Mouse (Mus musculus): ENCODE measurements around the gene Slc19a2. TPM values are rescaled to one million over a fixed set of nuclear protein-coding genes. Genes with fewer than 3 reads are reported as not detected.

The Slc19a2 gene
- polyA plus RNA-seq (2015; fragmentation: Nextera tagmentation; extraction: Ambion mirVana): 15.5 and 17.1 TPM in 2 replicates

DNA sequence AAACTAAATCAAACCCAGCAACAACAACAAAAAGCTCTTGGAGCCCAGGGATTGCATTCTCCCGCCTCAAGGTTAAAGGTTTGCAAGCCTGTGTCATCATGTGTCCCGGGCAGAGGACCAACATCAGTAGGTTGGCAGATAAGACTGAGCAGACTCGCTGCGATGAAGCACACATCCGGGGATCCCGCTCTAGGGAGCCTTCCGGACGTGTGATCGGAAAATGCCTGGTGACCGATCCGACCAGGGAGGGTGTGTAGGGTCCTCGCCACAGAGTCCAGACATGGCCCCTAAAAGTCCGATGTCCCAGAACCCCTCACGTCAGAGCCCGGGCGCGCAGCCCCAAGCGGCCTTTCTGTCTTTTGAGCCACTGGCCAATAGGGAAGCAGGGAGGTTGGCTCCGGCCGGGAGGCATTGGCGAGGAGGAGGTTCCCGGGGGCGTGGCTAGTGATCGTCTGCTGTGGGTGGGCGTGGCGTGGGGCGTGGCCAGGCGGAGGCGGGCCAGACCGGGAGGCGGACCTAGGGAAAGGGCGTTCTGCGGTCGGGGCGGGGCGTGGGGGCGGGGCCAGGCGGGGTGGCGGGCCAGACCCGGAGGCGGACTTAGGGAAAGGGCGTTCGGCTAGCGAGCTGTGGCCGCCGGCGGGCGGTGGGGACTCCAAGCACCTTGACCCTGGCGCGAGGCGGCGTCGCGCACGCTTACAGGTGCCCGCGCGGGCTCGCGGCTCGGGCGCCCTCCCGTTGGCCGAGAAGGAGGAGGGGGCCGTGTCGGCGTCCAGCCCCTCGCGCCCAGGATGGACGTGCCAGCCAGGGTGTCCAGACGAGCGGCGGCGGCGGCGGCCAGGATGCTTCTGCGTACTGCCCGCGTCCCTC lies at the start of gene Slc19a2:
Gene Slc19a2 (plus strand): TSS at position 582 of the 867 bp plus-strand sequence.
- WGBS: 1% methylated on average over 53 of the region's 79 CpGs

DNA sequence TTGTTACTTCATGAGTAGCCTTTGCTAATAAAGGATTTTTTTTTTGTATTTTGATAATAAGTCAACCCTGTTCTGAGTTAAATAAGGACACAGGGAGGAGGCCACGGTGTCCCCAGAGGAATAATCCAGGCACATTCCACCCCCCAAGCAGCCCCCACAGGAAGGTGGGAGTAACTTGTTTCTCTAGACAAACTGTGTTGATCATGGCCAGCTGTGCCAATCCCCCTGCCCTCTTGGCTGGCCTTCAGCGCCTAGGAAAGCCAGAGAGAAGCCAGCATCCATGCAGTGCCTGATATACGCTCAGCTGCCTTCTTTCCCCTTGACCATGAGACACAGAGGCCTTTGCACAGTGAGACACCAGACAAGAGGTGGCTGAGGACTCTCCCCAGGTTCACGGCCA lies 49.3 kb upstream of the Slc19a2 start:
- Histone ChIP-seq H3K9ac (no peak overlapping the region), H3K4me3 (replicated peaks) (no peak overlapping the region), H3K36me3 (no peaks in the 10 kb centered on the region), H3K27me3 (replicated peaks) (no peaks in the 10 kb centered on the region), H3K27ac (no peak overlapping the region), H3K9me3 (no peaks in the 10 kb centered on the region), H3K4me2 (no peak overlapping the region), H3K4me1 (no peaks in the 10 kb centered on the region)
- 82% methylated on average over 4 of the region's 4 CpGs for WGBS
- ATAC-seq (ENCODE audit: insufficient read depth, low FRiP score, low read depth): no peak

More for the DNA sequence above, at the start of gene Slc19a2:
- no peaks in the 10 kb centered on the region for H3K27me3 ChIP-seq (replicated peaks)
- H3K9me3 ChIP-seq: no peaks in the 10 kb centered on the region
- H3K27ac ChIP-seq: peak within 1 kb of the TSS; percentile 80
- ATAC-seq (ENCODE audit: insufficient read depth, low FRiP score, low read depth): peak; percentile 94
- H3K4me3 ChIP-seq (replicated peaks): peak within 1 kb of the TSS; percentile 81
- peak within 1 kb of the TSS; percentile 71 for H3K4me2 ChIP-seq
- H3K4me1 ChIP-seq: peaks cover 18% of the 10 kb centered on the region
- H3K9ac ChIP-seq: peak within 1 kb of the TSS; percentile 51
- no peaks in the 10 kb centered on the region for H3K36me3 ChIP-seq

DNA sequence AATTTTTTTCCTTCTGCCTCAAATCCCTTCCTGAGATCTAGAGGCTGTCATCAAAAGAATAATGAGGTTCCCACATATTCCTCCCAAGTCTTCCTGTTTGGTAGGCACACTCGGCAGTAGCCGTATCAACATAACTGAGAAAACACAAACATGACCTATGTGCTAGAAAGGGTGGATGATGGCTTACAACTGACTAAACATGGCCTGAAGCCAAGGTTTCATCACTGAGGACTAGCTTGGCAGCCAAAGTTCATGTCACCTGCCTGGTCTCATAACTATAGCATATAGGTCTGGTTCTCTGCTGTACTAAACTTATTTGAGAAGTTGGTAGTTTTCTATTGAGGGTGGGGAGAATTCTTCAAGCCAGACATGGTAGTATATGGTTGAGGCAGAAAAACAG lies 40.4 kb upstream of the Slc19a2 start:
- no peak overlapping the region for H3K4me2 ChIP-seq
- H3K4me3 ChIP-seq (replicated peaks): no peak overlapping the region
- ATAC-seq (ENCODE audit: insufficient read depth, low FRiP score, low read depth): peak; percentile 27; the same call in 1 of the 2 replicates
- H3K27me3 ChIP-seq (replicated peaks): no peaks in the 10 kb centered on the region
- no peaks in the 10 kb centered on the region for H3K4me1 ChIP-seq
- H3K9ac ChIP-seq: no peak overlapping the region
- H3K9me3 ChIP-seq: no peaks in the 10 kb centered on the region
- no peaks in the 10 kb centered on the region for H3K36me3 ChIP-seq
- WGBS: 41% methylated on average over 2 of the region's 2 CpGs
- H3K27ac ChIP-seq: no peak overlapping the region

DNA sequence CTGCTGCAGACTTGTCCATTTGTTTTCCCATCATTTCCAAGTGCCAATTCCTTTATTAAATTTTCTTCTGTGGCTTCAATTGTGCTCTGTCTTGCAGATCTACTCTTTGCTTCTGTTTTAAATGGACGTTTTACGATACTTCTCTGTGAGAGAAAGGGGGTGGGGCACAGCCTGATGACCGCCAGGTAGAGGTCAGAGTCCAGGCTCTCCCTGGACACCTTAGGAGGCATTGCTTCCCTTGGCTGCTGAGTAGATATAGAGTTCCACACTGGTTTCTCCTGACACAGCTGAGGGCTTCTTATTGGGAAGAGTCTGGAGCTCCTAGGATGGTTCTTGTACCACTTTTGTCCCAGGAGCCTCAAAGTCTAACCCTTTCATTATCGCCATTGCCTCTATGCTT lies 37.9 kb upstream of the Slc19a2 start:
- Histone ChIP-seq H3K27me3 (replicated peaks) (no peaks in the 10 kb centered on the region), H3K36me3 (no peaks in the 10 kb centered on the region), H3K4me3 (replicated peaks) (no peak overlapping the region), H3K27ac (no peak overlapping the region), H3K4me2 (no peak overlapping the region), H3K9ac (no peak overlapping the region), H3K9me3 (no peaks in the 10 kb centered on the region), H3K4me1 (no peaks in the 10 kb centered on the region)
- ATAC-seq (ENCODE audit: insufficient read depth, low FRiP score, low read depth): no peak
- 82% methylated on average over 4 of the region's 4 CpGs for WGBS

DNA sequence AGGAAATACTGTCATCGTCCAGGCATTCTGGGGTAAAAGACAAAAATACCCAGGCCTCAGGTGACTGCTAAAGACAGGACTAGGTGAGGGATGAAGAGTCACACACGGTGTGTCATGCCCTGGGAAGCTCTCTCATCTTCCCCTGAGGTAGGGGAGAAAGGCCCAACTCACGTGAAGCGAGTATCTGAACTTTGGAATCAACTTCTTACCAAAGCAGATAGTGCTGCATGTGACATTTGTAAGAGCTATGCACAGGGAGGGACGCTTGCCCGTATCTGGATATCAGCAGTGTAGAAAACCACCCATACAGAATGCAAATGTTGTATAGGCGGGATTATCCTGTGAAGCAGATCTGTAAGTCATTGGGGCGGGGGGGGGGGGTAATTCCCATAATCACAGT lies 36.2 kb upstream of the Slc19a2 start:
- Histone ChIP-seq H3K9me3 (no peaks in the 10 kb centered on the region), H3K4me3 (replicated peaks) (no peak overlapping the region), H3K27ac (no peak overlapping the region), H3K9ac (no peak overlapping the region), H3K4me2 (no peak overlapping the region), H3K36me3 (no peaks in the 10 kb centered on the region), H3K27me3 (replicated peaks) (no peaks in the 10 kb centered on the region), H3K4me1 (peaks cover 4% of the 10 kb centered on the region; the same call in 1 of the 2 replicates)
- 75% methylated on average over 8 of the region's 8 CpGs for WGBS
- ATAC-seq (ENCODE audit: insufficient read depth, low FRiP score, low read depth): no peak

DNA sequence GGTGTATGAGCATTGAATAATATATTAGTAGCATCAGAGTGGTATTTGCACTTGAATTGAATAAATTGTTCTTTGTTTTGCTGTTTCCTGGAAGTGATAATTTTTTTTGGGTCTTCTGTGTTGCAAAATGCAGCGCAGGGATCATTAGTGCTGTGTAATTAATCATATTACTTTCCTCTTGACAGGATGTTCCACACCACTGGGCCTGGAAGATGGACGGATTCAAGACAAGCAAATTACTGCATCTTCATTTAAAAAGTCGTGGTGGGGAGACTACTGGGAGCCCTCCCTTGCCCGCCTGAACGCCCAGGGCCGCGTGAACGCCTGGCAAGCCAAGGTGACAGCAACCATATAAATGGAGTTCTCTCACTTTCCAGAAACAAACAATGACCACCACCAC lies 34.7 kb upstream of the Slc19a2 start:
- Histone ChIP-seq H3K4me3 (replicated peaks) (no peak overlapping the region), H3K9ac (no peak overlapping the region), H3K27ac (no peak overlapping the region), H3K4me2 (no peak overlapping the region), H3K9me3 (no peaks in the 10 kb centered on the region), H3K27me3 (replicated peaks) (no peaks in the 10 kb centered on the region), H3K36me3 (no peaks in the 10 kb centered on the region), H3K4me1 (peaks cover 9% of the 10 kb centered on the region)
- WGBS: 68% methylated on average over 8 of the region's 8 CpGs
- no peak for ATAC-seq (ENCODE audit: insufficient read depth, low FRiP score, low read depth)

DNA sequence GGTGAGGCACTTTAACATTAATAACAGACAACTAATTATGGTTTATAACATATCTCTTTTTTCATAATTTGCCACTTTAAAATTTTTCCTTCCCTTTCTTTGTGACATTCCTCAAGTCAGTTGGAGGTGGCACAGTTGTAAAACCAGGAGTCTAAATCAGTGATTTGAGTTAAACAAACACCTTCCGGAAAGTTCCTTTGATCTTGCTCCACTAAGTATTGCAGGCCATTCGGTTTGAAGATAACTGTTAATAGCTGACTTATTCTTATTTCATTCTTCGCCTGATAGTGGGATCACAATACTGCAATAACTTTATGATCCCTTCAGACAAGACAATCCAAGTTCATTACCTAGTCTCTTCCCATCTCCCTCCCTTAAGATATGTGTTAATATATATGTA lies 33.7 kb upstream of the Slc19a2 start:
- Histone ChIP-seq H3K27me3 (replicated peaks) (no peaks in the 10 kb centered on the region), H3K9ac (no peak overlapping the region), H3K36me3 (no peaks in the 10 kb centered on the region), H3K4me3 (replicated peaks) (no peak overlapping the region), H3K27ac (no peak overlapping the region), H3K4me1 (peaks cover 9% of the 10 kb centered on the region), H3K9me3 (no peaks in the 10 kb centered on the region), H3K4me2 (no peak overlapping the region)
- ATAC-seq (ENCODE audit: insufficient read depth, low FRiP score, low read depth): peak; percentile 47; the same call in 1 of the 2 replicates
- WGBS: 59% methylated on average over 3 of the region's 3 CpGs

DNA sequence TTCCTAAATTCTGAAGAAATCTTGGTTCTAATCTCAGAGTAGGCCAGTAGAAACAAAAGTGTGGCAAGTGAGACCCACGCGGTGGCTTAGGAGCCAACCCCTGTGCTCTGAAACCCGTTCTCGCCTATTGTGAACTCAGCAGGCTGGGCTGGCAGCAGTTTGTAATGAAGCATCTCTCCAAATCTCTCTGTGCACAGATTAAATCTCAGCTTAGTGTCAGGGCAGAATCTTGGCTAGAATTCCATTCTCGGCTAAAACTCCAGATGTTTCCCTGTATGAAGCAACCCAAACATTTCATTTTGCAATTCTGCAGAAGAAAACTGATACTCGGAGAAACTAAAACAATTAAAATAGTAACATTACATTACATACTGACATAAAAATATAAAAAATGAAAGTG lies 33.3 kb upstream of the Slc19a2 start:
- ATAC-seq (ENCODE audit: insufficient read depth, low FRiP score, low read depth): no peak; the same call in 1 of the 2 replicates
- 39% methylated on average over 6 of the region's 6 CpGs for WGBS
- no peak overlapping the region for H3K27ac ChIP-seq

DNA sequence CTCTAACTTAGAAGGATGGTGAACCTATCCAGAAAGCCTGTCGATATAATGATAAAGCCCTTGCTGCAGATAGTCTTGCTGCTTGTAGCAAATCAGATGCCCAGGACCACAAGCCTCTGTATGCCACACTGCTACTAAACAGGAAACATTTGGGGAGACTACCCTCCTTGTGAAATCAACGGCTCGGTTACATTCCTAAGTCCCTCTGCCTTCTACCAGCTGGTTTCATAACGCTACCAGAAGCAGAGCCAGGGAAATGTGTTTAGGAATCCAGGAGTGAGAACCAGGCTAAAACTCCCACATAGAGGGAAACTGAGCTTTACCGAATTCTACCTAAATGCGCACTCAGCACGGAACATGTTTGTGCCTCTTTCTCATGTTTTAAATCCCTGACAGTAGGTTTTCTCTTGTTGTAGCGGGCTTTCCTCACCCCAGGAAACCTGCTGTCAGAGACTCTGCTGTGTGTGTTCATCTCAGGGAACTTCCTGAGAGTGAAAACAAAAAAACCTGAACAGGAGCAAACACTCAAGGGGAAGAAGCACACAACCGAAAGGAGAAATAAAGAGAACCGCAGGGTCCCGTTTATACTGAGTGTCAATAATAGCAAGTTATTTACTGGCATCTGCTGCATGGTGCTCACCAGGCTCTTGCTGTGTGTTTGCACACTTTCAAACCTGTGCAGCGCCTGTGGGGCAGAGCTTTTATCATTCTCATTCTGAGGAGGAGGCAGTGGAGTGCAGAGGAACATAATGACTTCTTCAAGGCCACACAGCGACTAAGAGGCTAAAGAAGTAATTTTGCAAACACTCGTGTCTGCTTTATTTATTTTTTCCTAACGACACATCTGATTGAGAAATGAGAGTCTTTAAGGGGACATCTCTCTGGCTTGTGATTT lies 30.8 kb upstream of the Slc19a2 start:
- ATAC-seq (ENCODE audit: insufficient read depth, low FRiP score, low read depth): no peak
- no peak overlapping the region for H3K4me2 ChIP-seq
- no peaks in the 10 kb centered on the region for H3K36me3 ChIP-seq
- H3K4me3 ChIP-seq (replicated peaks): no peak overlapping the region
- H3K27me3 ChIP-seq (replicated peaks): no peaks in the 10 kb centered on the region
- no peaks in the 10 kb centered on the region for H3K9me3 ChIP-seq
- H3K9ac ChIP-seq: no peak overlapping the region
- no peak overlapping the region for H3K27ac ChIP-seq
- WGBS: 29% methylated on average over 15 of the region's 15 CpGs
- H3K4me1 ChIP-seq: peaks cover 9% of the 10 kb centered on the region

More for the DNA sequence above, 33.3 kb upstream of the Slc19a2 start:
- H3K36me3 ChIP-seq: no peaks in the 10 kb centered on the region
- H3K4me2 ChIP-seq: no peak overlapping the region
- no peak overlapping the region for H3K4me3 ChIP-seq (replicated peaks)
- H3K9ac ChIP-seq: no peak overlapping the region
- no peaks in the 10 kb centered on the region for H3K27me3 ChIP-seq (replicated peaks)
- peaks cover 9% of the 10 kb centered on the region for H3K4me1 ChIP-seq
- no peaks in the 10 kb centered on the region for H3K9me3 ChIP-seq

DNA sequence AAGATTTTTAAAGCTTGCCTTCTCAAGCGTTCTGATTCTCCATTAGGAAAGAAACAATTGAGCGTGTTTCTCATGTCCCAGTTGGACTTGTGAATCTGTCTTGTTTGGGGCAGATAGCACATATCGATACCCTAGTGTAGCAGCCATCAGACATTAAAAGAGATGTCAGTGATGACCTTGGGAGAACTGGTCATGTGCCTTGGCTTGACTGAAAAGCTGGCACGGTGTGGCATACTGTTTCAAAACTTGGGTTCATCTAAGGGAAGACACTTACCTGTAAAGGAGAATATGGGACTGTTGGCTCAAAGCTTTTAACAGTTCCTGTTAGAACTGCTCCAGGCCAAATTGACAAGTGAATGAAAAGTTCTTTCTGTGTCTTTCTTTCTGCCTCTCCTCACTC lies 28.6 kb upstream of the Slc19a2 start:
- Histone ChIP-seq H3K27ac (no peak overlapping the region), H3K4me2 (no peak overlapping the region), H3K9ac (no peak overlapping the region), H3K4me1 (peaks cover 9% of the 10 kb centered on the region), H3K9me3 (no peaks in the 10 kb centered on the region), H3K4me3 (replicated peaks) (no peak overlapping the region), H3K27me3 (replicated peaks) (no peaks in the 10 kb centered on the region), H3K36me3 (no peaks in the 10 kb centered on the region)
- WGBS: 87% methylated on average over 4 of the region's 4 CpGs
- ATAC-seq (ENCODE audit: insufficient read depth, low FRiP score, low read depth): no peak

DNA sequence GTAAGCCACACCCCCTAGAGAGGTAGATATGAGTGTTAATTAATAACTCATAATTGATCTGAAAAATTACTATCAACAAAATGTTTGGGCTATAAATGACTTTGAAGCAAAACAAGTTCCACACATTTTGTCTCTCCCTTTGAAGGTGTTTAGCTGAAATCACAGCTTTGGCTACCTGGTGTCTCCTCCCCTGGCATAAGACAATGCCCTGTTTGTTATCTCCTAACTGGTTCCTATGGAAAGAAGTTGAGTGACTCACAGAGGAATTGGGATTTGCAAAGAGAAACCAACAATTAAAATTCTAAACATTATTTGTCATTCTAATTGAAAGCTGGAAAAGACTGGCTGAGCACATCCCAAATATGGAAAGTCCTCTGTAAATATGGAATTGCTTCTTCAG lies 25.8 kb upstream of the Slc19a2 start:
- Histone ChIP-seq H3K4me1 (peaks cover 1% of the 10 kb centered on the region; the same call in 1 of the 2 replicates), H3K9me3 (no peaks in the 10 kb centered on the region), H3K4me2 (no peak overlapping the region), H3K27ac (no peak overlapping the region), H3K9ac (no peak overlapping the region), H3K27me3 (replicated peaks) (no peaks in the 10 kb centered on the region), H3K36me3 (no peaks in the 10 kb centered on the region), H3K4me3 (replicated peaks) (no peak overlapping the region)
- no peak for ATAC-seq (ENCODE audit: insufficient read depth, low FRiP score, low read depth)
